19 mouse cellular contexts compared by ENCODE assay signal in genomic region chr2:63580489-63581139, GRCm38 (mm10).
A peak's percentile ranks its signal among the peaks of the same experiment; 100 is the strongest.
DNase-seq lines count a peak whose midpoint lies in the region; ATAC-seq and TF ChIP-seq lines count a peak whose summit lies in the region.
"Had no signal": no experiment of that assay in that cellular context is flagged by ENCODE, and none has a peak within 500 bp of the region (broad histone marks: within the 10 kb centered on the region; RNA-seq: fewer than 3 reads in every experiment).

No protein-coding gene starts in this region.

- H3K9ac ChIP-seq in forebrain, embryonic 16.5 days (replicated peaks; ENCODE audit: low read depth, low read length), result no peak overlapping the region
- H3K9ac ChIP-seq in forebrain, embryonic 11.5 days (ENCODE audit: low read length), result no peak overlapping the region
- H3K9ac ChIP-seq in liver, adult 2 months (ENCODE audit: low read depth, low read length), result no peak overlapping the region
- no peak overlapping the region for H3K9ac ChIP-seq in liver, postnatal 0 days (replicated peaks)
- H3K9ac ChIP-seq in stomach, embryonic 14.5 days (replicated peaks; ENCODE audit: low read depth, low read length), result no peak overlapping the region
- no peak overlapping the region for H3K9ac ChIP-seq in stomach, postnatal 0 days (ENCODE audit: low read length)
- H3K9ac ChIP-seq in hindbrain, embryonic 16.5 days (ENCODE audit: low read depth, low read length), result no peak overlapping the region
- H3K9ac ChIP-seq: hindbrain, embryonic 12.5 days; liver, embryonic 14.5 days had no signal

- H3K79me2 ChIP-seq in liver, adult 2 months (ENCODE audit: control insufficient read depth, insufficient read depth, low read length), result no peaks in the 10 kb centered on the region

- H3K4me2 ChIP-seq in forebrain, embryonic 16.5 days (ENCODE audit: low read length), result no peak overlapping the region
- H3K4me2 ChIP-seq in forebrain, embryonic 11.5 days (ENCODE audit: low read depth, low read length, severe bottlenecking), result no peak overlapping the region
- no peak overlapping the region for H3K4me2 ChIP-seq in liver, postnatal 0 days (ENCODE audit: low read depth, low read length)
- no peak overlapping the region for H3K4me2 ChIP-seq in stomach, embryonic 14.5 days (replicated peaks; ENCODE audit: low read depth, low read length)
- H3K4me2 ChIP-seq in stomach, postnatal 0 days (replicated peaks; ENCODE audit: low read depth), result no peak overlapping the region
- no peak overlapping the region for H3K4me2 ChIP-seq in hindbrain, embryonic 16.5 days (ENCODE audit: low read length)
- H3K4me2 ChIP-seq: hindbrain, embryonic 12.5 days; midbrain, embryonic 11.5 days had no signal

- H3K9me3 ChIP-seq in forebrain, embryonic 16.5 days (ENCODE audit: control insufficient read depth, low read length), result no peaks in the 10 kb centered on the region
- H3K9me3 ChIP-seq in forebrain, embryonic 11.5 days (ENCODE audit: control insufficient read depth, low read length), result no peaks in the 10 kb centered on the region
- no peaks in the 10 kb centered on the region for H3K9me3 ChIP-seq in liver, postnatal 0 days (ENCODE audit: low read length)
- no peaks in the 10 kb centered on the region for H3K9me3 ChIP-seq in stomach, embryonic 14.5 days (ENCODE audit: control insufficient read depth, low read depth, low read length)
- no peaks in the 10 kb centered on the region for H3K9me3 ChIP-seq in stomach, postnatal 0 days (ENCODE audit: control insufficient read depth, low read length)
- H3K9me3 ChIP-seq in hindbrain, embryonic 16.5 days (ENCODE audit: control insufficient read depth, low read length), result no peaks in the 10 kb centered on the region
- H3K9me3 ChIP-seq: hindbrain, embryonic 12.5 days had no signal

- ATAC-seq in forebrain, embryonic 16.5 days, result peak; percentile 67
- no peak for ATAC-seq in forebrain, embryonic 11.5 days (replicated peaks; ENCODE audit: low FRiP score)
- ATAC-seq in liver, postnatal 0 days, result no peak
- ATAC-seq in stomach, embryonic 14.5 days (ENCODE audit: insufficient number of reproducible peaks, insufficient read depth, low FRiP score, low read depth), result peak; percentile 42; the same call in 1 of the 2 replicates
- ATAC-seq in stomach, postnatal 0 days (ENCODE audit: low FRiP score, low TSS enrichment), result no peak
- ATAC-seq in hindbrain, embryonic 16.5 days, result no peak

- no peak for DNase-seq in forebrain, embryonic 11.5 days (ENCODE audit: low spot score)
- peak; percentile 48 for DNase-seq in liver, adult 2 months (ENCODE audit: extremely low read depth, low read depth, low spot score)
- DNase-seq in liver, postnatal 0 days, result no peak
- no peak for DNase-seq in stomach, postnatal 0 days (ENCODE audit: low spot score)
- DNase-seq: adrenal gland, adult 8-10 months; B cell, adult 2 months; cerebellum, adult 2 months; gastrocnemius, postnatal 25 days; heart, adult 2 months; kidney, postnatal 10 days had no signal

- no peak overlapping the region for H3K27ac ChIP-seq in forebrain, embryonic 16.5 days (ENCODE audit: low read length)
- H3K27ac ChIP-seq in forebrain, embryonic 11.5 days (ENCODE audit: low read depth, low read length), result no peak overlapping the region
- no peak overlapping the region for H3K27ac ChIP-seq in liver, adult 2 months (replicated peaks; ENCODE audit: insufficient read depth, low read depth, low read length)
- no peak overlapping the region for H3K27ac ChIP-seq in liver, postnatal 0 days (ENCODE audit: low read depth)
- no peak overlapping the region for H3K27ac ChIP-seq in stomach, embryonic 14.5 days (ENCODE audit: low read length)
- no peak overlapping the region for H3K27ac ChIP-seq in stomach, postnatal 0 days (replicated peaks)
- no peak overlapping the region for H3K27ac ChIP-seq in hindbrain, embryonic 16.5 days (ENCODE audit: low read depth, low read length)
- H3K27ac ChIP-seq: heart, adult 2 months; hindbrain, embryonic 12.5 days; left cerebral cortex, adult 2 months; liver, embryonic 14.5 days had no signal

- H3K27me3 ChIP-seq in forebrain, embryonic 16.5 days (replicated peaks; ENCODE audit: control insufficient read depth, insufficient read depth, low read length), result no peaks in the 10 kb centered on the region
- no peaks in the 10 kb centered on the region for H3K27me3 ChIP-seq in forebrain, embryonic 11.5 days (ENCODE audit: control insufficient read depth, insufficient read depth, low read length)
- H3K27me3 ChIP-seq in liver, adult 2 months (ENCODE audit: control insufficient read depth, insufficient read depth, low read length), result no peaks in the 10 kb centered on the region
- H3K27me3 ChIP-seq in liver, postnatal 0 days (ENCODE audit: insufficient read depth, low read length), result no peaks in the 10 kb centered on the region
- H3K27me3 ChIP-seq in stomach, embryonic 14.5 days (ENCODE audit: control insufficient read depth, insufficient read depth, low read length), result no peaks in the 10 kb centered on the region
- H3K27me3 ChIP-seq in stomach, postnatal 0 days (ENCODE audit: control insufficient read depth, insufficient read depth, low read length), result no peaks in the 10 kb centered on the region
- H3K27me3 ChIP-seq in hindbrain, embryonic 16.5 days (replicated peaks; ENCODE audit: control insufficient read depth, insufficient read depth, low read length), result no peaks in the 10 kb centered on the region
- H3K27me3 ChIP-seq: CH12.LX; hindbrain, embryonic 12.5 days had no signal

- H3K4me1 ChIP-seq in forebrain, embryonic 16.5 days (replicated peaks; ENCODE audit: control insufficient read depth, insufficient read depth, low read length), result 0 out of 2 replicates have a peak, but pooled peaks cover 3% of the 10 kb centered on the region
- H3K4me1 ChIP-seq in forebrain, embryonic 11.5 days (replicated peaks; ENCODE audit: control insufficient read depth, insufficient read depth, low read length), result peaks cover 2% of the 10 kb centered on the region; the same call in 1 of the 2 replicates
- H3K4me1 ChIP-seq in liver, adult 2 months (ENCODE audit: control insufficient read depth, insufficient read depth, low read length), result no peaks in the 10 kb centered on the region
- no peaks in the 10 kb centered on the region for H3K4me1 ChIP-seq in liver, postnatal 0 days (ENCODE audit: insufficient read depth)
- no peaks in the 10 kb centered on the region for H3K4me1 ChIP-seq in stomach, embryonic 14.5 days (ENCODE audit: control insufficient read depth, insufficient read depth, low read length)
- H3K4me1 ChIP-seq in stomach, postnatal 0 days (replicated peaks; ENCODE audit: control insufficient read depth, insufficient read depth), result no peaks in the 10 kb centered on the region
- no peaks in the 10 kb centered on the region for H3K4me1 ChIP-seq in hindbrain, embryonic 16.5 days (ENCODE audit: control insufficient read depth, insufficient read depth, low read depth, low read length)
- H3K4me1 ChIP-seq: hindbrain, embryonic 12.5 days had no signal

- 40% methylated on average over 4 of the region's 4 CpGs for WGBS in forebrain, embryonic 16.5 days
- WGBS in forebrain, embryonic 11.5 days, result 66% methylated on average over 4 of the region's 4 CpGs
- 75% methylated on average over 4 of the region's 4 CpGs for WGBS in liver, adult 2 months
- 64% methylated on average over 4 of the region's 4 CpGs for whole genome bisulfite sequencing in liver, postnatal 0 days (ENCODE audit: insufficient replicate concordance)
- 35% methylated on average over 4 of the region's 4 CpGs for WGBS in stomach, embryonic 14.5 days
- WGBS in stomach, postnatal 0 days, result 27% methylated on average over 4 of the region's 4 CpGs
- 78% methylated on average over 4 of the region's 4 CpGs for WGBS in hindbrain, embryonic 16.5 days

- no peak overlapping the region for H3K4me3 ChIP-seq in forebrain, embryonic 16.5 days (replicated peaks; ENCODE audit: low read length)
- no peak overlapping the region for H3K4me3 ChIP-seq in forebrain, embryonic 11.5 days (ENCODE audit: low read depth, low read length)
- H3K4me3 ChIP-seq in liver, adult 2 months (ENCODE audit: insufficient read depth, low read depth, low read length), result no peak overlapping the region
- H3K4me3 ChIP-seq in liver, postnatal 0 days (ENCODE audit: low read depth, low read length), result no peak overlapping the region
- H3K4me3 ChIP-seq in stomach, embryonic 14.5 days (ENCODE audit: low read depth, low read length), result no peak overlapping the region
- no peak overlapping the region for H3K4me3 ChIP-seq in stomach, postnatal 0 days (ENCODE audit: low read depth, low read length)
- no peak overlapping the region for H3K4me3 ChIP-seq in hindbrain, embryonic 16.5 days (ENCODE audit: low read length)
- H3K4me3 ChIP-seq: heart, adult 2 months; hindbrain, embryonic 12.5 days; left cerebral cortex, adult 2 months had no signal

- no peak for TF ChIP-seq POLR2A in liver, adult 2 months (IDR thresholded peaks at IDR 0.05; ENCODE audit: extremely low read depth, insufficient read depth, low read length)

- no peak for TF ChIP-seq EP300 in liver, postnatal 0 days (IDR thresholded peaks at IDR 0.05; ENCODE audit: low read depth)
- TF ChIP-seq EP300 in stomach, postnatal 0 days (optimal IDR thresholded peaks at IDR 0.05), result no peak

- TF ChIP-seq CTCF in liver, adult 2 months (IDR thresholded peaks at IDR 0.05; ENCODE audit: low read depth, low read length), result no peak
- no peak for TF ChIP-seq CTCF in liver, postnatal 0 days (IDR thresholded peaks at IDR 0.05; ENCODE audit: low read depth)
- no peak for TF ChIP-seq CTCF in stomach, postnatal 0 days (IDR thresholded peaks at IDR 0.05; ENCODE audit: low read depth)

- H3K36me3 ChIP-seq in forebrain, embryonic 16.5 days (ENCODE audit: control insufficient read depth, insufficient read depth), result no peaks in the 10 kb centered on the region
- no peaks in the 10 kb centered on the region for H3K36me3 ChIP-seq in forebrain, embryonic 11.5 days (ENCODE audit: control insufficient read depth, insufficient read depth, low read length)
- no peaks in the 10 kb centered on the region for H3K36me3 ChIP-seq in liver, adult 2 months (ENCODE audit: control insufficient read depth, insufficient read depth, low read length)
- H3K36me3 ChIP-seq in liver, postnatal 0 days (replicated peaks; ENCODE audit: insufficient read depth, low read length), result no peaks in the 10 kb centered on the region
- no peaks in the 10 kb centered on the region for H3K36me3 ChIP-seq in stomach, embryonic 14.5 days (ENCODE audit: control insufficient read depth, insufficient read depth, low read length)
- no peaks in the 10 kb centered on the region for H3K36me3 ChIP-seq in stomach, postnatal 0 days (ENCODE audit: control insufficient read depth, insufficient read depth, low read length)
- no peaks in the 10 kb centered on the region for H3K36me3 ChIP-seq in hindbrain, embryonic 16.5 days (ENCODE audit: control insufficient read depth, insufficient read depth, low read length)
- H3K36me3 ChIP-seq: G1E; hindbrain, embryonic 12.5 days had no signal

Comparison
In these comparisons a context has a peak if more than half of its experiments do, and no peak if none do; other contexts are left out.
1. ATAC-seq: peak in forebrain, embryonic 16.5 days (single experiment) and stomach, embryonic 14.5 days (single experiment); none in forebrain, embryonic 11.5 days (single experiment), liver, postnatal 0 days (single experiment), stomach, postnatal 0 days (single experiment) and hindbrain, embryonic 16.5 days (single experiment).